Mouse (Mus musculus): ENCODE data around the gene Gpr19. TPM values are rescaled to one million over a fixed set of nuclear protein-coding genes. Genes with fewer than 3 reads are reported as not detected.

The Gpr19 gene
- 7.8 and 7.9 TPM in 2 replicates for polyA plus RNA-seq (2015; fragmentation: Nextera tagmentation; extraction: Ambion mirVana)

GRCm38 (mm10) chr6:134898095-134898965 is at the start of gene Gpr19:
Gene Gpr19, minus strand, starts transcription at chr6:134898578.

GRCm38 (mm10) chr6:134920190-134921013 is 22.0 kb upstream of the Gpr19 start, which contains the start of gene Cdkn1b:
Gene Cdkn1b, plus strand, starts transcription at chr6:134920401.

GRCm38 (mm10) chr6:134829786-134830700 is 68.3 kb downstream of the Gpr19 start, which contains the start of gene Crebl2:
Gene Crebl2, plus strand, starts transcription at chr6:134830154.

Other genes starting within 250 kb of the Gpr19 start
- 10.1 and 10.8 TPM in 2 replicates for gene Dusp16, start 106.0 kb downstream of the Gpr19 start, polyA plus RNA-seq (2015; fragmentation: Nextera tagmentation; extraction: Ambion mirVana)
- 5.7 and 6.2 TPM in 2 replicates for gene Crebl2, start 68.4 kb downstream of the Gpr19 start, polyA plus RNA-seq (2015; fragmentation: Nextera tagmentation; extraction: Ambion mirVana)
- gene Cdkn1b, start 21.8 kb upstream of the Gpr19 start, polyA plus RNA-seq (2015; fragmentation: Nextera tagmentation; extraction: Ambion mirVana): 16.3 and 17.8 TPM in 2 replicates
- gene Apold1, start 83.1 kb upstream of the Gpr19 start, polyA plus RNA-seq (2015; fragmentation: Nextera tagmentation; extraction: Ambion mirVana): 1.3 and 2.0 TPM in 2 replicates
- gene Ddx47, start 113.0 kb upstream of the Gpr19 start, polyA plus RNA-seq (2015; fragmentation: Nextera tagmentation; extraction: Ambion mirVana): 52.1 and 58.5 TPM in 2 replicates
- 14.7 and 16.3 TPM in 2 replicates for gene Gprc5a, start 167.1 kb upstream of the Gpr19 start, polyA plus RNA-seq (2015; fragmentation: Nextera tagmentation; extraction: Ambion mirVana)
- 0.12 TPM in 1 of 2 replicates, not detected in the other for gene Gprc5d, start 219.7 kb upstream of the Gpr19 start, polyA plus RNA-seq (2015; fragmentation: Nextera tagmentation; extraction: Ambion mirVana)

Data from urinary bladder, postnatal 0 days (tissue).